Mouse (Mus musculus) embryo, embryonic 10.5 days (tissue): ENCODE results near the gene Dgcr6.

Source experiments
- DNase-seq: peaks from one replicate; pipeline ENCODE4 v3.0.0-alpha.2; 2015; ENCODE audit warnings: low spot score

The Dgcr6 gene

DNA sequence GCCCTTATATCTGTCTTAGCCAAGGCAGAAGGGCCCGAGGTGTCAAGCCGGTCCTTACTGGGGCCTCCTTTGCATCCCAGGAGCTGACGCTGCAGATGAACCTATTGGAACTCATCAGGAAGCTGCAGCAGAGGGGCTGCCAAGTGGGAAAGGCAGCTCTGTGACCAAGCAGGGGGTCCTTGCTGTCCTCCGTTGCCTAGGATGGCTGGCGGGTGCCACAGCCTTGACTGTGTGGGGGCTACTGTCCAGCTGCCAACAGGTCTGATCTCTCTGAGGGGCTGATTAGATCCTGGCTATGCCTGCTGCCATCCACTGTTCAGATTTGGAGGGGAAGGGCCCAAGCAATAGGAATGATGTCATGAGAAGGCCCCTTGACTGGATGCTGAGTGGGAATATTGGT, 18.1 kb downstream of the Dgcr6 start:
- DNase-seq = no peak

GRCm38 (mm10) chr16:18072089-18072488, 19.4 kb downstream of the Dgcr6 start:
- DNase-seq = no peak

GRCm38 (mm10) chr16:18073259-18073962, 20.8 kb downstream of the Dgcr6 start:
- DNase-seq = no peak

- DNase-seq = no peak
Measured at GRCm38 (mm10) chr16:18074611-18075010, 22.0 kb downstream of the Dgcr6 start.

GRCm38 (mm10) chr16:18075201-18075600, 22.5 kb downstream of the Dgcr6 start:
- DNase-seq = no peak

DNA sequence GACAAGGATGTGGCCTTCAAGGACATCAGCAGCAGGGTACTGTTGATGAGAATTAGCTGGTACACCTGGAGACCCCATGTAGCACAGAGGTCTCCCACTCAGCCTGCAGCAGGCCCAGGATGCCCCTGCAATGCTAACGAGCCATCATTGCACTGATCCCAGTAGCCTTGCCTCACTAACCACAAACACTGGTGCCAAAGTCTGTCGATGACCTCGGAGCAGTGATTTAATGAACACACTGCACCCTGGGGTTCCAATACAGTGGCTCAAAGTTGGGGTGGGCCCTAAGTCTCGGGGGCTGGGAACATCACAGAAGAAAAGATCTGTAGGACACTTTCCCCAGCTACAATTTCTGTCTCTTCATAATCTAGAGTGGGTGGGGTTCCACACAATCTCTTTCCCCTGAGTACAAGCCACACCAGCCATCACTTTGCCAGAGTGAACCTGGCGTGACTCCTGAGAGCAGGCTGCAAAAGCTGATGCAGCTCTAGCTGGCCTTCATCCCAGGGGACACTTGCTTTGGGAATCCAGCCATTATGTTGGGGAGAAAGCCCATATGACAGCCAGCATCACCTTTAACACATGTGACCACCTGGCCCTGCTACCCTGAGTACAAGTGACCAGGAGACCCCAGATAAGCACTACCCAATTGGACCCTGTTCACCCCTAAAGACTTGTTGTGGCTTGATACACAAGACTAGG, 25.8 kb downstream of the Dgcr6 start:
- no peak for DNase-seq

GRCm38 (mm10) chr16:18079300-18079699, 26.6 kb downstream of the Dgcr6 start:
- no peak for DNase-seq

DNA sequence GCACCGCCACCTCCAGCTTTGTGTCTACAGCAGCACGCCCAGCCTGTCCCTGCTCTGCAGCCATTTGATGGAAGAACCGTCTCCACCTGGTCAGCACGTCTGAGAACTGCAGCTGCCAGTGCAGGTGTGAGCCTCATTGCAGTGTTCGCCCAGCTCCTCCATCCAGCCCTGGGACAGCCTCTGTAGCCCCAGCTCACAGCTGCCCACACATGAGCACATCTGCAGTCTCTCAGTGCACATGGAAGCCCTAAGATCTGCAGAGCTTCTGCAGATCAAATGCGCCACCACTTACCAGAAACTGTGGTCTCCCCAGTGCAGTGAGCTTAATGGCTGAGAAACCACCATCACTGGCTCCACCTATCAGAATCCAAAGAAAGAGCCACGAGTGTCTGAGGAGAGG, 27.5 kb downstream of the Dgcr6 start:
- DNase-seq = no peak

GRCm38 (mm10) chr16:18081149-18081827, 28.6 kb downstream of the Dgcr6 start:
- no peak for DNase-seq

DNA sequence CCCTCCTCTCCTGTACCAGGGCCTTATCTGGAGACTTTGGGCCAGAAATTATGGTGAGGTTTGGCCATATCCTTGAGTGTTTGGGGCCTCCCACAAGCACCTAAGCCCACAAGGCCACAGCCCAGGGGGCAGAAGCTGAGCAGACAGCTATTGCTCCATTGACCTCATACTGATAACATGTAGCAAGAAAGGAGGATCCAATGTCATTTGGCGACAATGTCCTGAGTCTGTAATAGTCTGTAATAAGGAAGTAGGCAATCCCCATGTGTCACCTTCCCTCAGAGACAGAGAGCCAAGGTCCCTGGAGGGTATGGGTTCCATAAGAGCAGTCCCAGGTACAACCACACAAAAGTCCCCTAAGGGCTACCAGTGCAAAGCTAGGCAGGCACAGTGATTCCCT, 29.6 kb downstream of the Dgcr6 start:
- DNase-seq = no peak

- DNase-seq = no peak
Measured at GRCm38 (mm10) chr16:18083231-18083951, 30.7 kb downstream of the Dgcr6 start.

DNA sequence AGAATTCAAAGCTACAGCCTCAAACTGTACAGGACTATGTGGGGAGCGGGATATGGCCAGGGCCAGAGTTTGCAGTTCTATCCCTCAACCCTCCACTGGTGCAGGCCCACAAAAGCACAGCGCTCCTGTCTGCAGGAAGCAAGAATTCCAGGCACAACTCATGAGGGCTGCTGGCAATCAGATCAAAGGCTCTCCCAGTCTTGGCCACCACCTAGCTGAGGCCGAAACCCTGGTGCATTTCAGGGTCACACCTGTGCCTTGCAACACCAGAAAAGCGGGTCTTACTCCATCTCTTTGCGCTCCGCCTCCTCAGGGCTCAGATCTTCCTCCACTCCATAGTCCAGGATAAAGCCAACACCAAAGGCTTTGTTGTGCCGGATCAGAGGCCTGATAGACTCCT, 31.6 kb downstream of the Dgcr6 start:
- no peak for DNase-seq

- DNase-seq = no peak
Measured at GRCm38 (mm10) chr16:18087101-18087500, 34.4 kb downstream of the Dgcr6 start.

DNA sequence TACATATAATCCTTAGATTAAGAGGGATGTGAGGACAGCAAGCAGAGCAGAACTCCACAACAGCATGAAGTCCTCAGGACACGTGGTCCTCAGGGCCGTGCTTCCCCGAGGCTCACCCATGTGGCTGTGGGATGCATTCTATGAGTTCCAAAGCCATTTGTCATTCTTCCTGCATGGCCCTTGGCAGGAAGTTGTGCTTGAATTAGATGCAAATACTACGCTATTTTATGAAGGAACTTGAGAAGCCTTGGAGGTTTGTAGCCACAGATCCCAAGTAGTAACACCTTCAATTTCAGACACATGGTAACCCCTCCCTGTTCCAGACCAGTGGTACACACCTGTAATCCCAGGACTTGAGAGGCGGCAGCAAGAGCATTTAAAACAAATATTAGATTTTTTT, 43.7 kb downstream of the Dgcr6 start:
- no peak for DNase-seq

DNA sequence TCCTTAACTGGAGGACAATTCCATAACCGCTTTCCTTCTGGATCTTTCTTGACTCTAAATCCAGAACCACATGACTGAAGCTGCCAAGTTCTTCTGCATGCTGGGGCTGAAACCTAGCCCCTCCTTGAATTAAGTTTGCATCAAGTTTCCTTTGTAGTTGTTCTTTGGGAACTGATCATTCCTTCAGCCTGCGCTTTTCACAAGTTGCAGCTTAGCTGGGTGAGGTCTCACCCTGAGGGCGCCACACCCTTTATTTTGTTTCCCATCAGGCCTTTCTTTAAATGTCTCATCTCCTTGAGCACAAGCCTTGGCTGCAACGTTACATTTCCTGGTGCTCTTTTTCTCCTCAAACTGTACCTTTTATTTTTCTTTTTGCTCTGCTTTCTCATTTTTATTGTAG, 50.2 kb downstream of the Dgcr6 start:
- DNase-seq = no peak

DNA sequence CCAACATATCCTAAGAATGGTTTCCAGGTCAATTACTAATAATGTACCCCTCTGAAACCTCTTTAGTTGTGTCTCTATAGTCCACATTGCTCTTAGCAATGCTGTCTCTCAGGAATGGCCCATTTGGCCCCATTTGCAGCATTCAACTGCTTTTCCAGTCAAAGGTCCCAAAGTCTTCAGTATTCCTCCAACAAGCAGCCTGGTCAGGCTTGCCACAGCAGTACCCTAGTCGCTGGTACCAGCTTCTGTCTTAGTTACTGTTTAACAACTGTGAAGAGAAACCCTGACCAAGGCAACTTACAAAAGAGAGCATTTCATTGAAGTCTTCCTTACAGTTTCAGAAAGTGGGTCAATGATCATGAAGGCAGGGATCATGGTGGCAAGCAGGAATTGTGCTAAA, 50.7 kb downstream of the Dgcr6 start:
- no peak for DNase-seq

DNA sequence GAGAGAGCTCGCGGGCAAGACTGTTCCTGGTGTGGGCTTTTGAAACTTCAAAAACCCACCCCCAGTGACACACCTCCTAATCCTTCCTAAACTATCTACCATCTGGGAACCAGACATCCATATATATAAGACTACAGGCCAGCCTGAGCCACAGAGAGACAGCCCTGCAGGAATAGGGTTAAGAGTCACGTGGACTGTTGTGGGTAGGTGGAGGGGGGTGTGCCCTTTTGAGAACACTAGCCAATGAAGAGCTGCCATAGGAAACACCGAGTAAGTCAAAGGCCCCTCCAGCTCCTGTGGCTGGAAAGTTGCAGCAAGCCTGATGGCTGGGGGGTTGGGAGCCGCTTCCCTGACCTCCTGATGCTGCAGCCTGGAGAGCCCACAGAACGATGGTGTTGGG, 51.1 kb downstream of the Dgcr6 start:
- DNase-seq = peak; percentile 6

DNA sequence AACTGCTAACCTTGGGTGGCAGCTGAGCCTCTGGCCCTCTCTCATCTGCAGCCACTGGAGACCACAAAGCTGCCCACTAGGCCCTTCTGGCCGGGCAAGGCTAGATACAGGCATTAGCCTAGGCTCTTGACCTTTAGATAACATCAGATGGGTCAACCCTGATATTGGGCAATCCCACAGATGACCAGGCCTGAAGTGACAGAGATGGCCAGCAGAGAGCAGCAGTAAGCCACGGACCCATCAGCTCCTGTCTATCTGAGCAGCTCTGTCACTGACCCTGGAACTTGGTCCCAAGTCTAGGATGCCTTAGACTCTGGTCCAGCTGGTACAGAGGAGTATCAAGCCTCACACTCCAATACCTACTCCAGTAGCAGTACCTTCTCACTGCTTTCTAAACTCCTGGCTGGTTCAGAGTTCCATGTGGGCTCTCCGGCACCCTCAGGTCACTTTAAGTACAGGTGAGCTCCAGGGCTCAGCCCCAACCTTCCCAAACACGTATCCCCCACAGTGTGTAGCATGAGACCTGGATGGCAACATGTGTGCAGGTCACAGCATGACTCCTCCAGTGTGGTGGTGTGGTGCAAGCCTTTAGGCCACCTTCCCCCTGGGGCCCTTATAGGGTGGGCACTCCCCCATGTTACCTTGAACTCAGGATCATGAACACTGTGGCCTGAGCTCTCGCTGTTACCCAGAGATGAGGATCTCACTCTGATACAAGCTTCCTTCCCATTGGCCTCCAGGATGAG, 55.7 kb downstream of the Dgcr6 start:
- DNase-seq = peak; percentile 83

- DNase-seq = no peak
Measured at GRCm38 (mm10) chr16:18111042-18111441, 58.4 kb downstream of the Dgcr6 start.

- DNase-seq = no peak
Measured at GRCm38 (mm10) chr16:18116467-18116866, 63.8 kb downstream of the Dgcr6 start.

GRCm38 (mm10) chr16:18118285-18118684, 65.6 kb downstream of the Dgcr6 start:
- DNase-seq = no peak
